Comparison of ENCODE assay signal across 32 mouse cellular contexts in genomic region chr13:10199206-10199956, GRCm38 (mm10).
DNase-seq lines count a peak whose midpoint lies in the region; ATAC-seq and TF ChIP-seq lines count a peak whose summit lies in the region.
"Had no signal": no experiment of that assay in that cellular context is flagged by ENCODE, and none has a peak within 500 bp of the region (broad histone marks: within the 10 kb centered on the region; RNA-seq: fewer than 3 reads in every experiment).

No protein-coding gene starts in this region.

- H3K9me3 ChIP-seq in midbrain, embryonic 15.5 days = no peaks in the 10 kb centered on the region
- H3K9me3 ChIP-seq: embryonic facial prominence, embryonic 12.5 days; embryonic facial prominence, embryonic 15.5 days; forebrain, embryonic 12.5 days; forebrain, embryonic 15.5 days; G1E; heart, embryonic 10.5 days; heart, embryonic 13.5 days had no signal

- H3K27me3 ChIP-seq in midbrain, embryonic 15.5 days (replicated peaks) = no peaks in the 10 kb centered on the region
- H3K27me3 ChIP-seq: CH12.LX; embryonic facial prominence, embryonic 12.5 days; embryonic facial prominence, embryonic 15.5 days; forebrain, embryonic 12.5 days; forebrain, embryonic 15.5 days; heart, embryonic 13.5 days had no signal

- no peak for TF ChIP-seq POLR2A in cortical plate, adult 2 months (IDR thresholded peaks at IDR 0.05; ENCODE audit: extremely low read depth, insufficient read depth, low read length)

- no peak overlapping the region for H3K4me2 ChIP-seq in midbrain, embryonic 15.5 days
- H3K4me2 ChIP-seq: embryonic facial prominence, embryonic 12.5 days; embryonic facial prominence, embryonic 15.5 days; forebrain, embryonic 12.5 days; forebrain, embryonic 15.5 days; heart, embryonic 13.5 days; hindbrain, embryonic 14.5 days had no signal

- H3K36me3 ChIP-seq in midbrain, embryonic 15.5 days (replicated peaks) = no peaks in the 10 kb centered on the region
- H3K36me3 ChIP-seq: embryonic facial prominence, embryonic 12.5 days; embryonic facial prominence, embryonic 15.5 days; forebrain, embryonic 12.5 days; forebrain, embryonic 15.5 days; G1E; heart, embryonic 10.5 days; heart, embryonic 13.5 days had no signal

- 79% methylated on average over 6 of the region's 6 CpGs for WGBS in midbrain, embryonic 15.5 days

- H3K4me3 ChIP-seq in layer of hippocampus, adult 2 months = no peak overlapping the region
- H3K4me3 ChIP-seq in cortical plate, adult 2 months (ENCODE audit: insufficient read depth, low read length) = no peak overlapping the region
- no peak overlapping the region for H3K4me3 ChIP-seq in midbrain, embryonic 15.5 days
- H3K4me3 ChIP-seq: embryonic facial prominence, embryonic 12.5 days; embryonic facial prominence, embryonic 15.5 days; forebrain, embryonic 12.5 days; forebrain, embryonic 15.5 days; heart, adult 2 months; heart, embryonic 10.5 days; heart, embryonic 13.5 days had no signal

- no peak for DNase-seq in frontal cortex, postnatal 25 days (ENCODE audit: low spot score in 2 of 2)
- DNase-seq in layer of hippocampus, adult 2 months (ENCODE audit: low spot score in 2 of 2) = no peak
- no peak for DNase-seq in layer of hippocampus, adult 9-10 months (ENCODE audit: low spot score)
- peak; percentile 28 to 31 for DNase-seq in left cerebral cortex, postnatal 36 days (ENCODE audit: low spot score in 2 of 2)
- DNase-seq in left cerebral cortex, postnatal 4 days = no peak
- DNase-seq: adrenal gland, postnatal 10 days; adrenal gland, postnatal 36 days; B cell, adult 2 months; cerebellum, adult 11-12 months; cerebellum, adult 9-10 months; cerebellum, postnatal 14 days; gastrocnemius, postnatal 10 days; gastrocnemius, postnatal 36 days; heart, adult 2 months; heart, postnatal 14 days; heart, postnatal 4 days had no signal

- ATAC-seq in frontal cortex, adult (ENCODE audit: low TSS enrichment) = peak; percentile 93
- no peak for ATAC-seq in midbrain, embryonic 15.5 days (replicated peaks)
- ATAC-seq: forebrain, embryonic 15.5 days; hindbrain, postnatal 0 days; inflammation-experienced regulatory T-cells, adult 6 months; intestine, embryonic 16.5 days; Patski had no signal

- H3K4me1 ChIP-seq in cortical plate, adult 2 months (ENCODE audit: control insufficient read depth, insufficient read depth, low read length) = peaks cover 3% of the 10 kb centered on the region; the same call in 1 of the 2 replicates
- H3K4me1 ChIP-seq in midbrain, embryonic 15.5 days = no peaks in the 10 kb centered on the region
- H3K4me1 ChIP-seq: embryonic facial prominence, embryonic 12.5 days; embryonic facial prominence, embryonic 15.5 days; forebrain, embryonic 12.5 days; forebrain, embryonic 15.5 days; heart, embryonic 10.5 days; heart, embryonic 13.5 days had no signal

- H3K27ac ChIP-seq in layer of hippocampus, adult 2 months = 0 out of 2 replicates have a peak overlapping the region, but pooled peaks have one; percentile 10
- peak overlapping the region; percentile 92 for H3K27ac ChIP-seq in cortical plate, adult 2 months (ENCODE audit: insufficient read depth, low read length)
- H3K27ac ChIP-seq in midbrain, embryonic 15.5 days = no peak overlapping the region
- H3K27ac ChIP-seq: embryonic facial prominence, embryonic 12.5 days; embryonic facial prominence, embryonic 15.5 days; forebrain, embryonic 12.5 days; forebrain, embryonic 15.5 days; heart, adult 2 months; heart, embryonic 10.5 days; heart, embryonic 13.5 days; hindbrain, embryonic 14.5 days; hindbrain, postnatal 0 days had no signal

- H3K9ac ChIP-seq in midbrain, embryonic 15.5 days = no peak overlapping the region
- H3K9ac ChIP-seq: embryonic facial prominence, embryonic 12.5 days; embryonic facial prominence, embryonic 15.5 days; forebrain, embryonic 12.5 days; forebrain, embryonic 15.5 days; heart, embryonic 13.5 days; hindbrain, embryonic 14.5 days had no signal

- TF ChIP-seq CTCF in layer of hippocampus, adult 2 months (conservative IDR thresholded peaks at IDR 0.05) = no peak
- no peak for TF ChIP-seq CTCF in cortical plate, adult 2 months (IDR thresholded peaks at IDR 0.05; ENCODE audit: extremely low read depth, insufficient read depth, low read length)

- intact Hi-C loops in left cerebral cortex, postnatal 36 days (cut with DNase I) = no loop called here
- intact Hi-C loops in left cerebral cortex, postnatal 4 days (cut with DNase I) = no loop called here

Comparison
In these comparisons a context has a peak if more than half of its experiments do, and no peak if none do; other contexts are left out.
1. DNase-seq: peak in left cerebral cortex, postnatal 36 days (2 of 2); none in frontal cortex, postnatal 25 days (0 of 2), layer of hippocampus, adult 2 months (0 of 2), layer of hippocampus, adult 9-10 months (single experiment) and left cerebral cortex, postnatal 4 days (single experiment).